Mouse (Mus musculus): Measurements from ENCODE around the gene Dtnbp1.
A peak's percentile ranks its signal among the peaks of the same experiment; 100 is the strongest.

Dtnbp1 gene

GRCm38 (mm10) chr13:44946880-44947635 lies 54.9 kb downstream of the Dtnbp1 start:
- peak; percentile 47 for DNase-seq

DNA sequence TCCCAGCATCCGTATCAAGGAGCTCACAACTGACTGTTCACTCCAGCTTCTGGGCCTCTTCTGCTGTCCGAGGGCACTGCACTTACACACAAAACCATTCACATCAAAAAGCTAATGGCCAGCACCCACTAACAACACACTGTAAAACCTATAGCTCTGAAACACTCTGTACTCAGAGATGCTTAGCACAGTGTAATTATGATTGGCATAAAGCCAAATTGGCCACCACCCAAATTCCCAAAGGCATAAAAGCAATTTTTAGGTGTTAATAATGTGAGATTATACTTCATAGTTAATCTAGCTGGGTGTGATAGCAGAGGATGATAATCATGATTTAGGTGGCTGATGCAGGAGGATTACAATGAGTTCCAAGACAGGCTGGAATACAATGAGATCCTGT lies 58.3 kb downstream of the Dtnbp1 start:
- DNase-seq = no peak

DNA sequence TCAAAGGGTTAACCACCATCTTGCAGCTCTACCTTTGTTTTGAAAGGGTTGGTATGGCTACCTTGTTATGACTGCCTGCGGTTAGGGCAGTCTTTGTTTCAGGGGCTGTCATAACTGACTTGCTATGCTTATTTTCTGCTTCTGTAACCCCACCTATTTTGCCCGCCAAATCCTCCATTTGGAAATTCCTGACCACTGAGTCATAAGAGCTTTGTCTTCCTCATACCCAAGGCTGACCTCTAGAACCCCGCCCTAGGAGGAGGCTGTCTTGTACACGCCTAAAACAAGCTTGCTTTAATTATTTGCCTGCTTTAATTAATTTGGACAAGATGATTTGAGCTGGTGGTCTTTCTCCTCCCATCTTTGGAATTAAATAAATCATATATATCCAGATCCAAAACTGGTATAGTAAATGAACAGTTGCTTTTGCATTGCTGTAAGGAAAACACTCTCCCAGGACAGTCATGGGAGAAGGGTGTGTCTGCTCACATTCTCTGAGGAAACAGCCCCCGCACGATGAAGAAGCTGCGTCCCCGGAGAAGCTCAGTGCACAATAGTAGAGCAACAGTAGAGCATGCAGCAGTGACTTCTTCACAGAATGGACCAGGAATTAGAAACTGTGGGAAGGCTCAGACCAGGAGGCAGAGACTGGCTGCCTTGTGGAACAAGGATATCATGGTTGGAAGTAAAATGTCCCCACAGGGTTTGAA lies 62.5 kb downstream of the Dtnbp1 start:
- no peak for DNase-seq

GRCm38 (mm10) chr13:44937681-44938080 lies 64.3 kb downstream of the Dtnbp1 start:
- no peak for DNase-seq

GRCm38 (mm10) chr13:44933575-44933974 lies 68.4 kb downstream of the Dtnbp1 start:
- no peak for DNase-seq

GRCm38 (mm10) chr13:44932307-44933264 lies 69.4 kb downstream of the Dtnbp1 start:
- no peak for DNase-seq

DNA sequence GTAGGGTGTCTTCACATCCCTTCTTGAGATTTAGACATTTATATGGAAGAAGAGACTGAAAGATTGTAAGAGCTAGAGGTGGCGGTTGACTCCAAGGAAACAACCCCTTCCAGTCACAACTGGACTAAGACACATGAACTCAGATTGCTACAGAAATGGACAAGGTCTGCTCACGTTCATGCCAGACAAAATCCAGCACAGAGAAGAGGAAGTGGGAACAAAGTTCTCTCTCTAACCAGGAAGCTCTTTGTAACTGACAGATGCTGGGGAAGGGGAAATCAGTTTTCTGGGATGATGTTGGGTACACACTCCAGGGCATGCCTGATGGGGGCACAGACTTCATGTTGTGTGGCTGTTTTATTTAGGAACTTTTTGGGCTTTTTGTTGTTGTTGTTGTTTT lies 75.6 kb downstream of the Dtnbp1 start:
- no peak for DNase-seq

GRCm38 (mm10) chr13:44925173-44925572 lies 76.8 kb downstream of the Dtnbp1 start:
- DNase-seq = no peak

- DNase-seq = no peak
Observed at GRCm38 (mm10) chr13:44924042-44924441, 77.9 kb downstream of the Dtnbp1 start.

- DNase-seq = no peak
Observed at GRCm38 (mm10) chr13:44921721-44922120, 80.2 kb downstream of the Dtnbp1 start.

- no peak for DNase-seq
Observed at GRCm38 (mm10) chr13:44921095-44921494, 80.9 kb downstream of the Dtnbp1 start.

- DNase-seq = no peak
Observed at GRCm38 (mm10) chr13:44918269-44918668, 83.7 kb downstream of the Dtnbp1 start.

- no peak for DNase-seq
Observed at GRCm38 (mm10) chr13:44917202-44917601, 84.7 kb downstream of the Dtnbp1 start.

GRCm38 (mm10) chr13:44915945-44916344 lies 86.0 kb downstream of the Dtnbp1 start:
- peak; percentile 35 for DNase-seq

DNA sequence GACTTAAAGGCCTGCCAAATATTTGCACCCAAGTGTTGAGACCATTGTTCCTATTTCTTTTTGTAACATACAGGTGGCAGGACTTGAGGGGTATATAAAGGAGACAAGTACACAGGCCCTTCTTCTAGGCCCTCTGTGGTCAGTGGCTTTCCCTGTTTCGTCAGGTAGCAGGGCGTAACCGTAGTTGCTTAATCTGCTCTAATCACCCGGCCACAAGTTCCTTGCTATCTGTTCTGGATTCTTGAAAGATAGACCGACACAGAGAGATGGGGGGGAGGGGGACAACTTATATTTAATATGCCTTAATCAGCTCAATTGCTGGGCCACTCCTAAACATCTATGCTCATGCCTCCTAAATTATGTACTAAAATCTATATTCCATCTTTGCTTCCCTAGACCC lies 86.6 kb downstream of the Dtnbp1 start:
- DNase-seq = no peak

- peak; percentile 42 for DNase-seq
Observed at GRCm38 (mm10) chr13:44913560-44913959, 88.4 kb downstream of the Dtnbp1 start.

- no peak for DNase-seq
Observed at GRCm38 (mm10) chr13:44912851-44913250, 89.1 kb downstream of the Dtnbp1 start.

DNA sequence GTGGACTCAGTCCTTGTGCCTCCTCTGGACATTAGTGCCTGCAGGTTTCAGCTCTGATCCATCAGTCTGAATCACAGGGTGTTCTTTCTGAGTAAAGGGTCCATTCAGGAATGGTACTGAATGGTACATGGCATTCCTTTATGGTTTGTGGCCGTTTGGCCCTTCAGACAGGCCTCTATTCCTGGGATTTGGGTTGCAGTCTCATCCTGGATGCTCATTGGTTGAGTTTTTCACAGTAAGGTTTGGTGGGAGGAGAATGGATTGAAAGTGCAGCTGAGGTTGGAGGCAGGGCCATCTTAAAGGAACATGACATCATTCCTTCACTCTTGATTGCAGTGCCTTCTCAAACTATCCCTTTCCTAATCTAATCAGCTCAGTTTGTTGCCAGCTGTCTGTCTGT lies 93.2 kb downstream of the Dtnbp1 start:
- no peak for DNase-seq

- DNase-seq = peak; percentile 8
Observed at GRCm38 (mm10) chr13:44907702-44908101, 94.2 kb downstream of the Dtnbp1 start.

DNA sequence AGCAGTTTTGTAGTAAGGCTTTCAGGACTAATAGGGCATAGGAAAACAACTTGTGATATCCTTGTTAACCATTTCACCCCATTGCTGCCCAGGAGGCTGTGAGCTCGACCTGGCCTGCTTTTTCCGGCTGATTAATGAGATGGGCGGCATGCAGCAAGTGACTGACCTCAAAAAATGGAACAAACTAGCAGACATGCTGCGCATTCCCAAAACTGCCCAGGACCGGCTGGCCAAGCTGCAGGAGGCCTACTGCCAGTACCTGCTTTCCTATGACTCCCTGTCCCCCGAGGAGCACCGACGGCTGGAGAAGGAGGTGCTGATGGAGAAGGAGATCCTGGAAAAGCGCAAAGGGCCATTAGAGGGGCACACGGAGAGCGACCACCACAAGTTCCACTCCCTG lies 95.8 kb downstream of the Dtnbp1 start:
- no peak for DNase-seq

- no peak for DNase-seq
Observed at GRCm38 (mm10) chr13:44904271-44904670, 97.7 kb downstream of the Dtnbp1 start.

DNA sequence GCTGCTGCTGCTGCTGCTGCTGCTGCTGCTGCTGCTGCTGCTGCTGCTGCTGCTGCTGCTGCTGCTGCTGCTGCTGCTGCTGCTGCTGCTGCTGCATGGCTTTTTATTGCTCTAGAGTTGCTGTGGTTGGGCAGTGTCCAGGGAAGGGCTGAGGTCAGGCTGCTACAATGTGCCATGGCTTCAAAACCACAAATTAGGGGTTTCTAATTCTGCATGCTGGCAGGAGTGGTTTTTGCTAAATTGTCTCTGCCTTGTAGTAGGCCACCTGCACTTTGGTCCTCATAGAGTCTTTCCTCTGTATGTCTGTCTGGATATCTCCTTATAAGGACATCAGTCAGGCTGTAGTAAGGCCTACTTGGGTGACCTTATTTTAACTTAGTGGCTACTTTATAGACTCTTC lies 98.5 kb downstream of the Dtnbp1 start:
- no peak for DNase-seq

DNA sequence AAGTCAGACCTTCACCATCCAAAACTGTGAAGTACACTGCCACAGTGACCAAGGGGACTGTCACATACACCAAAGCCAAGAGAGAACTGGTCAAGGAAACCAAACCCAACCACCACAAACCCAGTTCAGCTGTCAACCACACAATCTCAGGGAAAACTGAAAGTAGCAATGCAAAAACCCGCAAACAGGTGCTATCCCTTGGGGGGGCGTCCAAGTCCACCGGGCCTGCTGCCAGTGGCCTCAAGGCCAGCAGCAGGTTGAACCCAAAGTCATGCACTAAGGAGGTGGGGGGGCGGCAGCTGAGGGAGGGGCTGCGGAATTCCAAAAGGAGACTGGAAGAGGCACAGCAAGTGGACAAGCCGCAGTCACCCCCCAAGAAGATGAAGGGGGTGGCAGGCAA lies 99.6 kb downstream of the Dtnbp1 start:
- no peak for DNase-seq
